Mouse (Mus musculus) forebrain, postnatal 0 days (tissue): ENCODE results near the gene Stim1. TPM values are rescaled to one million over a fixed set of nuclear protein-coding genes. Genes with fewer than 3 reads are reported as not detected.

Source experiments
- ATAC-seq: fragments of 200-750 bp; cut with Nextera tagmentation; 2 replicates; pipeline ENCODE4 v1.8.0; 2017; ENCODE audit warnings: mild to moderate bottlenecking, moderate library complexity
- DNase-seq: peaks from one replicate; pipeline ENCODE4 v3.0.0-alpha.2; 2015
- H3K27ac ChIP-seq: fragments of 300-500 bp; sonication (generic); 2 replicates; pipeline ENCODE4 v1.5.1; 2014; ENCODE audit warnings: low read depth, mild to moderate bottlenecking, antibody characterized with exemption, low read length, moderate library complexity, mixed read lengths
- H3K27me3 ChIP-seq: fragments of 300-500 bp; sonication (generic); 2 replicates; pipeline ENCODE4 v1.6.1; 2014; ENCODE audit warnings: mild to moderate bottlenecking, low read length, mixed read lengths; ENCODE audit not compliant: insufficient read depth
- H3K36me3 ChIP-seq: fragments of 300-500 bp; sonication (generic); 2 replicates; pipeline ENCODE4 v1.6.1; 2014; ENCODE audit warnings: mild to moderate bottlenecking, moderate library complexity; ENCODE audit not compliant: insufficient read depth
- H3K4me1 ChIP-seq: fragments of 300-500 bp; sonication (generic); 2 replicates; pipeline ENCODE4 v1.6.1; 2014; ENCODE audit warnings: antibody characterized with exemption; ENCODE audit not compliant: insufficient read depth
- H3K4me2 ChIP-seq: fragments of 300-500 bp; sonication (generic); 2 replicates; pipeline ENCODE4 v1.6.1; 2014; ENCODE audit warnings: low read depth, mild to moderate bottlenecking, moderate library complexity
- H3K4me3 ChIP-seq: fragments of 300-500 bp; sonication (generic); 2 replicates; pipeline ENCODE4 v1.5.1; 2014; ENCODE audit warnings: low read depth, low read length, mixed read lengths
- H3K9ac ChIP-seq: fragments of 300-500 bp; sonication (generic); 2 replicates; pipeline ENCODE4 v1.6.1; 2014; ENCODE audit warnings: mild to moderate bottlenecking
- H3K9me3 ChIP-seq: fragments of 300-500 bp; sonication (generic); 2 replicates; pipeline ENCODE4 v1.6.1; 2016; ENCODE audit warnings: low read length
- CTCF ChIP-seq: sonication (generic); IDR thresholded peaks from 2 replicates; pipeline ENCODE4 v1.5.1; 2016; ENCODE audit warnings: antibody characterized with exemption, control low read depth, low read depth
- WGBS: fragments of 180-500 bp; shearing (Covaris S2); extraction: QIAGEN DNeasy Blood & Tissue Kit; methylation state at CpG from one replicate; pipeline ENCODE4 v1.1.7; 2014; 5-methylcytosine and 5-hydroxymethylcytosine counted together
- polyA plus RNA-seq: library from polyadenylated mRNA; unstranded; fragments of >200 nt; fragmentation: Nextera tagmentation; extraction: Ambion mirVana; gene quantifications from 2 replicates; pipeline ENCODE4 v1.2.1, GENCODE M21; 2015
- total RNA-seq: library from RNA; depleted of rRNA; stranded (reverse); fragments of >200 nt; gene quantifications from 2 replicates; pipeline ENCODE4 v1.2.3, GENCODE M21; 2014

The Stim1 gene
- total and polyA plus RNA-seq, 2 experiments from 2014 or later: 15.5 to 30.5 TPM

DNA sequence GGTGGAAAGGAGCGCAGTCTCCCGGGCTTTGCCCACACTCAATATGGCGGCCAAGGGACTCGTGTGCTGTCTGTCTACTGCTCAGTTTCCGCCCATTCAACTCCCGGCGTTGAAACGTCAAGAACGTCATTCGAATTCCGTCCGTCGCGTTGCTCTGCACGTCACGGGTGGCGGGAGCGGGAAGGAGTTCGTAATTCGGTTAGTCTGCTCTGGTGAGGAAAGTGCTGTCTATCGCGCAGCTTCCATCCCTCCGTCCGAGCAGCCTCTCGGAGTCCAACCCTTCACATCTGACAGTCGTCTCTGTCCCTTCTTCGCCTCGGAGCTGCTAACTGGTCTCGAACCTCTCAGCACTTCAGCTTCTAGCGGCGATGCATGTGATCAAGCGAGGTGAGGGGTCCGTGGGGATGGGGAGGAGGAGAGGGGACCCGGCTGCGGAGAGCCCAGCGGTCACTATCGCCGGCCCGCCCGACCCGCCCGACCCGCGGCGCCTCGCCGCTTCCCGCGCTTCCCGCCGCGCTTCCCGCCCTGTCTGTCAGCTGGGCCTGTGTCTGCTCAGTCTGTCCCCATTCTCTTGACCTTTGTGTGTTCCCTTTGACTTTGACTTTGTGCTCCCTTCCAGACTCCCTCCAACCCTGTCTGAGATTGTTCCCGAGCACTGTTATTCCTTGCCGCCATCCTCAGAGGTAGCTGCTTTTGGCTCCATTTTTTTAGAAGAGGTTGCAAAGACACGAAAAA is 174.2 kb downstream of the Stim1 start, which contains the start of gene Rrm1:
Rrm1 (plus strand) TSS at position 39 of the 735 bp plus-strand sequence.
- Histone ChIP-seq H3K4me1 (no peaks in the 10 kb centered on the region), H3K4me2 (peak within 1 kb of the TSS; percentile 82), H3K27ac (peak within 1 kb of the TSS; percentile 70), H3K9ac (peak within 1 kb of the TSS; percentile 53), H3K36me3 (peaks cover 11% of the 10 kb centered on the region; the same call in 1 of the 2 replicates), H3K9me3 (no peaks in the 10 kb centered on the region), H3K27me3 (no peaks in the 10 kb centered on the region), H3K4me3 (peak within 1 kb of the TSS; percentile 60)
- TF ChIP-seq CTCF: no peak
- ATAC-seq (peak; percentile 100), DNase-seq (peak; percentile 98)
- under 1% methylated on average over 55 of the region's 56 CpGs for WGBS

DNA sequence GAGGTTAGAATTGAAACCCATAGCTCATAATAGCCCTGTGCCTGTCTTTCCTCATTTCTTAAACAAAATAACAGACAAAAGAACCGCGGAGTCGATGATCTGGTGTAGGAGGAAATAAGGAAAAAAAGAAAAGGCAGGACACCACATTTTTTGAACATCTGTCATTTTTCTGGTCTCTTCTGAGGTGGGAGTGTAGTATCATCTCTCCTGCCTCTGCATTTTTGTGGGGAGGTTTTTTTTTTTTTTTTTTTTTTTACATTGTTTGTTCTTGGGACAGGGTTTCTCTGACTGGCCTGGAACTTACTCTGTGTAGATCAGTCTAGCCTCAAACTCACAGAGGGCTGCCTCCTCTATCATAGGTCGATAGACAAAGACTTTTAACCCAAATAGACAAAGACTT is 174.8 kb downstream of the Stim1 start:
- under 1% methylated on average over 4 of the region's 4 CpGs for WGBS
- H3K4me3 ChIP-seq: peak overlapping the region; percentile 60
- ATAC-seq (no peak), DNase-seq (no peak)
- peaks cover 14% of the 10 kb centered on the region for H3K36me3 ChIP-seq
- H3K4me1 ChIP-seq: no peaks in the 10 kb centered on the region
- H3K9ac ChIP-seq: peak overlapping the region; percentile 53
- H3K27ac ChIP-seq: no peak overlapping the region
- H3K27me3 ChIP-seq: no peaks in the 10 kb centered on the region
- H3K4me2 ChIP-seq: peak overlapping the region; percentile 82
- TF ChIP-seq CTCF: no peak
- H3K9me3 ChIP-seq: no peaks in the 10 kb centered on the region

DNA sequence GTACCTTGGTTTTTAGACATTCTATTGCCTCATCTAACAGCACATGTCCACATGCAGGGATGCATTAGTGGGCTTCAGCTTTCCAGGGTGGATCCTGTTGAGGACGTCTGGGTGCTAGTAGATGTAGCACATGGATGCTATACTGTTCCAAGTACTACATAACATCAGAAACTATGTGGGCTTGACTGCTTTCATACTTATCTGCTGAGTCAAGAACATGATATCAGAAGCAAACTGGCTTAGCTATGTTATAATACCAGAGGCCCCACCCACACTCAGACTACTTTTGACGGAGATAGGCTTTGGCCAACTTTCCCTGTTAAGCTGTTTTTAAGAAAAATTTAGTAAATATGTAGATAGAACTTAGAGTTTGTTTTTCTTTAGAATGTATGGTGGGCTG is 176.7 kb downstream of the Stim1 start:
- no peaks in the 10 kb centered on the region for H3K27me3 ChIP-seq
- no peak overlapping the region for H3K9ac ChIP-seq
- no peak for ATAC-seq
- no peak for DNase-seq
- H3K9me3 ChIP-seq: no peaks in the 10 kb centered on the region
- WGBS: 84% methylated on average over 2 of the region's 2 CpGs
- H3K4me1 ChIP-seq: no peaks in the 10 kb centered on the region
- no peak overlapping the region for H3K4me3 ChIP-seq
- no peak for TF ChIP-seq CTCF
- no peak overlapping the region for H3K4me2 ChIP-seq
- H3K36me3 ChIP-seq: peaks cover 23% of the 10 kb centered on the region
- H3K27ac ChIP-seq: no peak overlapping the region

DNA sequence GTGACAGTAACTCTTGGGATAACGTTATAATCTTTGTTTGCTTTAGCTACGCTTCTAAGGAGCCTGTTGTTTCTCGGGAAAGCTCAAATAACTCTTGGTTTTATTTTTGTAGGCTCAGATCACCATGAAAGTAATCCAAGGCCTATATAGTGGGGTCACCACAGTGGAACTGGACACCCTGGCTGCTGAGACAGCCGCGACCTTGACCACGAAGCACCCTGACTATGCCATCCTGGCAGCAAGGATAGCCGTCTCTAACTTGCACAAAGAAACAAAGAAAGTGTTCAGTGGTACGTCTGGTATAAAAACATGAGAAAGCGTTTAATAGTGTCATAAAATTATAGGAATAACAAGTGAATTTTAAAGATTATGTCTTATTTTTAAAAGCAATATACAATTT is 178.8 kb downstream of the Stim1 start:
- Histone ChIP-seq H3K4me1 (no peaks in the 10 kb centered on the region), H3K9ac (no peak overlapping the region), H3K4me3 (no peak overlapping the region), H3K4me2 (no peak overlapping the region), H3K27ac (no peak overlapping the region), H3K36me3 (peaks cover 27% of the 10 kb centered on the region), H3K9me3 (no peaks in the 10 kb centered on the region), H3K27me3 (no peaks in the 10 kb centered on the region)
- TF ChIP-seq CTCF: no peak
- DNase-seq: no peak
- no peak for ATAC-seq
- 96% methylated on average over 9 of the region's 9 CpGs for WGBS

DNA sequence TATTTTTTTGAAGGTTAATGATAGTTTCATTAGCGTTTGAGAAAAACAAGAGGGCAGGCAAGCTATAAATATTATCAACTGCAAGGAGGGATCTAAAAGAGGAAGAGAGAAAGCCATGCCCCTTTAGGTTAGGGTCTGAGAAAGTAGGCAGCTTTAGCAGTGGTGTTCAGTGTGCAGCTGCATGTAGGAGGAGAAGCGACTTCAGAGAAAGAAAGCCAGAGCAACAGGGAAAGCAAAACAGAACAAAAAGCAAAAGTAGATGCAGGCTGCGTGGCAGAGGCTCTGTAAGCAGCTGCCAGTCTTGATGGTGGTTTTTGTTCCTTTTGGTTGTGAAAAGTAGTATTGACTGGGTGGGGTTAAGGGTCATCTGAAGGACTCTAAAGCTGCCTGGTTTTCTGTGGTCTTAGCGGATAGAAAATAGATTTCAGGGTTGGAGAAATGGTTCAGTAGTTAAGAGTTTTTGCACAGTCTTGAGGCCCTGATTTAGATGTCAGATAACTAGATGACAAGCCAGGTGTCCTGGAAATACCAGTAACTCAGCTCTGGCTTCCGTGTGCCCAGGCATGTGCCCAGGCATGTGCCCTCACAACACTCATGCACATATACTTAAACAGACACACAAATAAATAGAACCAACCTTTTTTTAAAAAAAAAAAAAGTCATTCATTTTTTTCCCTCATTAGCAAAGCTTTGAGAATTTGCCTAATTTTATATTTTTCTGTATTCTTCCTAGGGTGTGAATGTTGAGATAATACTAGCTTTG is 191.2 kb downstream of the Stim1 start:
- no peak for DNase-seq
- 81% methylated on average over 5 of the region's 5 CpGs for WGBS
- Histone ChIP-seq H3K36me3 (peaks cover 67% of the 10 kb centered on the region), H3K27me3 (no peaks in the 10 kb centered on the region), H3K4me2 (no peak overlapping the region), H3K4me3 (no peak overlapping the region), H3K9me3 (no peaks in the 10 kb centered on the region), H3K9ac (no peak overlapping the region), H3K4me1 (no peaks in the 10 kb centered on the region), H3K27ac (no peak overlapping the region)
- no peak for ATAC-seq
- TF ChIP-seq CTCF: no peak

DNA sequence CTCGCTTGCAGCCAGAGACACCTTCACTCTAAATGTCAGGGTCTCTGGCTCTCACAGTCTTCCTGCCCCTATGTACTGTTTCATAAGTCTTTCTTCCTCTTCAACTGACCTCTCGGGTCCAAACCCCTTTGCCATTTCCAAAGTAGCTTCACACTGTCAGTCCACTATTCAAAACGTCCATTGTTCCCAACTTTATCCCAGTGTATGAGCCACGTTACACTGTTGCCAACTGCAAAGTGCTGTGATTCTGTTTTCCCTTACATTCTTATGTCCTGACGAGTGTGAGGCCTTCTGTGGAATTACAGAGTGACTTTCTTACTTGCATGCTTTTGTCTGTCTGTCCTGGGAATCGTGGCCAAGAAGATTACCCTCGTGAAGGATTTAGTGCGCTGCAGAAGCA is 200.0 kb downstream of the Stim1 start:
- H3K27ac ChIP-seq: no peak overlapping the region
- H3K36me3 ChIP-seq: peaks cover 62% of the 10 kb centered on the region
- TF ChIP-seq CTCF: no peak
- no peaks in the 10 kb centered on the region for H3K27me3 ChIP-seq
- WGBS: 81% methylated on average over 8 of the region's 8 CpGs
- H3K4me3 ChIP-seq: no peak overlapping the region
- H3K4me1 ChIP-seq: no peaks in the 10 kb centered on the region
- H3K9me3 ChIP-seq: no peaks in the 10 kb centered on the region
- DNase-seq: no peak
- no peak overlapping the region for H3K9ac ChIP-seq
- ATAC-seq: no peak
- no peak overlapping the region for H3K4me2 ChIP-seq

DNA sequence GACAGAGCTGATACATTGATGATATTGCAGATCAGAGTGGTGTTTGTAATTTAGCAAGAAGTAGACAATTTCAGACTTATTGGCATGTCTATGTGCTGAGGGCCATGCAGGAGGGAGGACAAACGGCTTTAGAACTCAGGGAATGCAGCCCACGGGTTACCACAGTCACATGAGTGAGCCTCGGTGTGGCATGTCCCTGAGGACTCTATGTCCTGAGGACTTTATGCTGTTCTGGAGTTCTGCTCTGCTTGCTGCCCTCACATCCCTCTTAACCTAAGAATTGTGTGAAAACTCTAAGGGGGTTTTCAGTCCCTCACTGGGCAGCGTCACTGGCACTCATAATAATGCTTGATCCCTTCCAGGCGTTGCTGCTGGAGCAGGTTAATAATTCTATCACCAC is 205.1 kb downstream of the Stim1 start:
- WGBS: 76% methylated on average over 5 of the region's 5 CpGs

More for the DNA sequence above, 205.1 kb downstream of the Stim1 start:
- Histone ChIP-seq H3K9me3 (no peaks in the 10 kb centered on the region), H3K4me2 (no peak overlapping the region), H3K27me3 (no peaks in the 10 kb centered on the region), H3K27ac (no peak overlapping the region), H3K9ac (no peak overlapping the region), H3K4me3 (no peak overlapping the region), H3K4me1 (no peaks in the 10 kb centered on the region), H3K36me3 (peaks cover 15% of the 10 kb centered on the region)
- no peak for DNase-seq
- ATAC-seq: no peak
- TF ChIP-seq CTCF: no peak
